Mouse (Mus musculus): ENCODE data around the gene Gipr.
A peak's percentile ranks its signal among the peaks of the same experiment; 100 is the strongest.

Gene Gipr

DNA sequence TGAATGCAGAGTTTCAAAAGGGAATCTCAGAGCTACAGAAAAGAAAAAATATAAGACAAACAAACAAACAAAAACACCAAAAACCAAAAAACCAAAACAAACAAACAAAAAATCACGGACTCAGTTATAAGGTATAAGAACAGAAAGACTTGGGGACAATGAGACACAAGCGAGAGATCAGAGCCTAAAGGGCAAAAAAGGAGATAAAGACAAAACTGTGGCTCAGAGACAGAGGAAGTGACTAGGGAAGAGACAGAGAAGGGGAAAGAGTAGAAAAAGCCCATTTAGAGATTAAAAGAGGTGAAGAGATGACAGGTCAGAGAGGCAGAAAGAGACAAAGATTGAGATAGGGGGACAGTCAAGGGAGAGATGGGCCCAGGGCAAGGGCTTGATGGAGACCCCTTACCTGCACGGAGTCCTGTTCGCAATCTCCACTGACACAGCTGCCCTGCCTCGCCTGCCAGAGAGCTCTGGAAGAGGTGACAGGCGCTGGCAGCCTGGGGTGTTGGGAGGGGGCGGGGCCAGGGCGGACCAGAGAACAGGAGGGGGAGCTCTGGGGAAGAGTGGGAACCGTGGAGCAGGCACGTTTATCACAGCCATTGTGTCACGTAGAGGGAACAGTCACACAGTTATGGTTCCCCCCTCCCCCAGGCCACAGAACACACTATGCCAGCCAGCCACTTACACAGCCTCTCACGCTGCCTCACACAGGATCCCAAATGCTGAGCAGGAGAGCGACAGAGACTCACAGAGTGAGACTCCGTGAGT, at the start of gene Gipr:
Gene Gipr, minus strand, starts transcription at position 472 of the 768 bp plus-strand sequence.
- DNase-seq = no peak

DNA sequence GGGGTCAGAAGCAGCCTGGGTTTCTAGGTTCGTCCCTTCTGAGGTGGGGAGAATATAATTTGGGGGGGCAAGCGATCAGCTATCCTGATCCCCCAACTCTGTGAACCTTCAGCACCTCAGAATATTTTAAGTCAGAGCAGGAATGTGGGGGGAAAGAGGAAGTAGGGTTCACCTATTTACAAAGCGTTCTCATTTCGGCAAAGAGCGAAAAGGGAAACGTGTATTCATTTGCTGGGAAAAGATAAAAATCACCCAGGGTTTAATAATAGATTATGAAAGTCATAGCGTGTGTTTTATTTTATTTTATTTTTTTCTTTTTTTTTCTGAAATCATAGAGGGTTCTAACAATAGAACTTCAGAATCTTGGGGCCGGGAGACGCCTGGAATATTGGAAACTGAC, 49.0 kb upstream of the Gipr start:
- no peak for DNase-seq

- DNase-seq = no peak
These were observed 48.4 kb upstream of the Gipr start for GRCm38 (mm10) chr7:19214369-19214768.

DNA sequence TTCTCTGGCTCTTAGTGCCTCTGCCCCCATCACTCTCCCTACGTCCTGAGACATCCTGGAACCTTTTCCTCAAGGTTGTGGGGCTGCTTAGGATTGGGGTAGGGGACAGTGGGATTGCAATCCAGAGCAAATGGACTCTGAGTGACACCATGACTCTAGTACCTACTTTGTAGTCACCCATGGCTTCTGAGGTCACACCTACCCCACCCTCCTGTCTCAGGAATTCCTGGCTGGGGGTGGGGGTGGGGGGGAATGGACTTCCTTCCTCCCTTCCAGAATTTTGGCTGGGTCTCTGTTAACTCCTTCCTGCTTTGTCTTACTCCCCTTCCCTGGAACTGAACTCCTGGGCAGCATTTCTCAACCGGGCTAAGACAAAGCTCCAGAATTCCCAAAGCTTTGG, 47.5 kb upstream of the Gipr start:
- no peak for DNase-seq

GRCm38 (mm10) chr7:19211996-19212755, 46.2 kb upstream of the Gipr start, which contains the start of gene Gpr4:
Gene Gpr4 (plus strand): TSS chr7:19212538.
- DNase-seq = no peak

DNA sequence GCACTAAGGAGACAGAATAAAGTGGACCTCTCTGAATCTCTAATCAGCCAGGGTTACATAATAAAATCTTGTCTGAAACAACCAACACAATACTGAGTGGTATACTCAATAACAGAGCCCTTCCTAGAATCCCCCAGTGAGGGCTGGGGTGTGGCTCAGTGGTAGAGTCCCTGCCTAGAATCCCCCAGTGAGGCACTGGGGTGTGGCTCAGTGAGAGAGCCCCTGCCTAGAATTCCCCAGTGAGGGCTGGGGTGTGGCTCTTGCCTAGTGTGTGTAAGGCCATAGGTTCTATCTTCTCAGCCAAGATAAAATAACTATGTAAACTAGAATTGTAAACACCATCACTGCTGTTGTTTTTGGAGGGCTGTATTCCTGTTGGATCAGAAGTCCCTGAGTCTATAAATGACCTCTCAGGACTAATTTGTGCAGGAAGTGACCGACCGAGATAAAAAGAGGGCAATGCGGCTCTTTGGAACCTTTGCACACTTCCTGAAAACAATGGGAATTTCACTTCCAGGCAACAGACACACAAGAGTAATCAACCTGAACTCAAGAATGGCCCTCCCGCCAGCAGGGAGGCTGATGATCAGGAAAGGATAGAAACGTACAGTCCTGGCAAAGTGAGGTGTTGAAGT, 45.2 kb upstream of the Gipr start:
- DNase-seq = no peak

GRCm38 (mm10) chr7:19210010-19210409, 44.1 kb upstream of the Gipr start:
- no peak for DNase-seq

- no peak for DNase-seq
These were observed 43.6 kb upstream of the Gipr start for GRCm38 (mm10) chr7:19209494-19209893.

DNA sequence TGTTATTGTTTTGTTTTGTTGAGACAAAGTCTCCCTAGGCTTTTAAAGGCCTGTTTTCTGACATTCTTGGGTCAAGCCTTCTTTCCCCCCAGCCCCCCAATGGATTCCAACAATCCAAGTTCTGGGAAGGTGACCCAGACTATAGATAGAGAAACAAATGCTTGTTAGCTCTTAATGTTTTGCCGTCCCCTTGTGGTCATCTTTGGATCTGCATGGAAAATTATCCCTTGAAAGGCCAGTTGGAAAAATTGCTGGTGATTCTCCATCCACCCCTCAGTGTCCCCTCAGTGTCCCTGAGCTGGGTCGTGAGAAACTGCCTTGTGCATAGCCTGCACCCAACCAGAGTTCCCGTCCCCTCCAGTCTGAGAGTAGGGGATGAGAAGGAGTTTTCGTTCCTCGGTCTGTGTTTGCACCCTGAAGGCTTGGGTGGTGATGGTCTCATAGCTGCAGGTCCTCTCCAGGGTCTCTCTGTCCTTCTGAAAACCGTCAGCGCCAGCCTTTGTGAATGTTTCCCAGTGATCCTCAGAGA, 43.1 kb upstream of the Gipr start:
- DNase-seq = no peak

GRCm38 (mm10) chr7:19208201-19208910, 42.4 kb upstream of the Gipr start:
- DNase-seq = no peak

DNA sequence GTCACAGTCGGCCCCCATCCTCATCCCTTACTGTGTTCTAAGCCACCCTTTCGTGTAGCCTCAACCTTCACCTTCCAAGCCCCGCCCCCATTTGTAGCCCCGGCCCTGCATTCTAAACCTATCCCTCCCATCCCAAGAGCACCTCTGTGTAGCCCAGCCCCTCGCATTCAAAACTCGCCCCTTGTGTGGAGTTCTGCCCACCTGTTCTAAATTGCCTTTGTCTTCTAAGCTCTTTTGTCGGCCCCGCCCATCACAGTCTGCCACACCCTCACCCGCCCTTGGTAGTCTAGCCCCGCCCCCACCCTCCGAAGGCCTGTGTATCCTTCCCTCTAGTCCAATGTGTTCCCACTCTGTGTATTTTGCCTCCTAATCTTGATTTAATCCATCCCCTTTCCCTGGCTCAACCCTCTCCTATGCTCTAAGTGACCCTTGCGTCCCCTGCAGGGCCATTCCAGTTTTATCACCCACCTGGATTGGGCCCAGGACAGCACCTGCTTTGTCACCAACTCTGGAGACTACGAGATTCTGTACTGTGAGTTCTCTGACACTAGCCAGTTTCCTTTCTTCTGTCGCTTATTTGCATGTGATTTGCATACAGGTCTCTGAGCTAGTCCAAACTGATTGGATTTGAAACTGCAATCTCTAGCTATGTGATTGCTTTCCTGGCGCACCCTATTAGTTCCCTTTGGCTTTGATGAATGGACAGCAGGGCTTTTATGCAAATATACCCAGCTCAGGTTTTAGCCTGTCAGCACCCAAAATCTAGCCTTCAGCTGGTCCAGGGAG, 36.3 kb upstream of the Gipr start:
- no peak for DNase-seq

DNA sequence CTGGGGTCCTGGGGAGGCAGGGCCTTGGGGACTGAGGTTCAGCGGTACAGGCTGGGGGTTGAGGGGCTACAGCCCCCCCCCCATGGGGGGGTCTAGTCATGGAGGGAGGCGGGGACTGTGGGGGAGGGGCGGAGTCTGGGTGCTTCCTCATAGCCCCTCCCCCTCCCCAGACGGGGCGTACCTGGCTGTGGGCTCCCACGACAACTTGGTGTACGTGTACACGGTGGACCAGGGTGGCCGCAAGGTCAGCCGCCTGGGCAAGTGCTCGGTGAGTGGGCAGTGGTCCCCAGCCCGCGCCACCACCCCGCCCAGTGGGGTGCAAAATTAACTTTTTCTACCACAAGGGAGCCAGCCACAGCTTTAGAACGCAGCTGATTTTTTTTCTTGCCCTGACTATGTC, 35.7 kb upstream of the Gipr start:
- no peak for DNase-seq

DNA sequence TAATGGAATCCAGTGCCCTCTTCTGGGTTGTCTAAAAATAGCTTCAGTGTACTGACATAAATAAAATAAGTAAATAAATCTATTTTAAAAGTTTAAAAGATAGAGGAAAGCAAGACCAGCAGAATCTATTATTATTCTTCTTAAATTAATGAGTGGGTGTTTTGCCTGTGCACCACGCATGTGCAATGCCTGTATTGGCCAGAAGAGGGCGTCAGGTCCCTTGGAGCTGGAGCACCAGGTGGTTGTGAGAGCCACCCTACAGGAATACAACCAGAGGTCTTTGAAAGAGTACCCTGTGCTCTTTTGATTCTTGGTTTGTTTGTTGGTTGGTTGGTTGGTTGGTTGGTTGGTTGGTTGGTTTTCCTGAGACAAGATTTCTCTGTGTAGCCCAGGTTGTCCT, 32.1 kb upstream of the Gipr start:
- DNase-seq = no peak

DNA sequence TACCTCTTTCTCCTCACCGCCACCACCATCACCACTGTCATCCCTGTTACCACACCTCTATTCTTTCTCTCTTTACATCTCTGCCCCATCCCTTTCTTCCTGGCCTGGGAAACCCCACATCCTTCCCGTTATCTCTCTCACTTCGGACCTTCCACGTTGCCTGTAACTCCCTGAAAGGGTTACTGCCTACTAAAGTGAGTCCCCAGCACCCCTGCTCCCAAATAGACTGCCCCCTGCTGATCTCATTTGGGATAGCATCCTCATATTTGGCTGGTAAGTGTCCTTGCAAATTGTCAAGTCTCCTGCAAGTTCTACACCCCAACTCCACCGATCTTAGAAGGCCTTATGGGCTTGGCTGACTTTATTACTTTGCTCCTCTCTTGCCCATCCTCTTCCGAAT, 30.7 kb upstream of the Gipr start:
- DNase-seq = no peak

DNA sequence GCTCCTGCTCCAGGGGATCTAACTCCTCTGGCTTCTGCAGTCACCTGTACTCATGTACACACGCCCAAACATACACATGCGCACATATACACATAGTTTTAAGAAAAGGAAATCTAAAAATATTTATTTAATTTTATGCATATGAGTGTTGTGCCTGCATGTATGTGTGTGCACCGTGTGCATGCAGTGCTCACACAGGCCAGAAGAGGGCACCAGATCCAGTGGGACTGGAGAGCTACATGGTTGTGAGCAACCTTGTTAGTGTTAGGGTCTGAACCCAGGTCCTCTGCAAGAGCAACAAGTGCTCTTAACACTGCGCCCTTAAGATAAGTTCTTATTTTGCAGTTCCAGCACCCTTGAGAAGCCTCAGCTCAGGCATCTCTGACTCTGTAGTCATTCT, 28.7 kb upstream of the Gipr start:
- no peak for DNase-seq

- DNase-seq = no peak
These were observed 18.8 kb upstream of the Gipr start for GRCm38 (mm10) chr7:19184758-19185157.

GRCm38 (mm10) chr7:19184250-19184649, 18.3 kb upstream of the Gipr start:
- DNase-seq = no peak

DNA sequence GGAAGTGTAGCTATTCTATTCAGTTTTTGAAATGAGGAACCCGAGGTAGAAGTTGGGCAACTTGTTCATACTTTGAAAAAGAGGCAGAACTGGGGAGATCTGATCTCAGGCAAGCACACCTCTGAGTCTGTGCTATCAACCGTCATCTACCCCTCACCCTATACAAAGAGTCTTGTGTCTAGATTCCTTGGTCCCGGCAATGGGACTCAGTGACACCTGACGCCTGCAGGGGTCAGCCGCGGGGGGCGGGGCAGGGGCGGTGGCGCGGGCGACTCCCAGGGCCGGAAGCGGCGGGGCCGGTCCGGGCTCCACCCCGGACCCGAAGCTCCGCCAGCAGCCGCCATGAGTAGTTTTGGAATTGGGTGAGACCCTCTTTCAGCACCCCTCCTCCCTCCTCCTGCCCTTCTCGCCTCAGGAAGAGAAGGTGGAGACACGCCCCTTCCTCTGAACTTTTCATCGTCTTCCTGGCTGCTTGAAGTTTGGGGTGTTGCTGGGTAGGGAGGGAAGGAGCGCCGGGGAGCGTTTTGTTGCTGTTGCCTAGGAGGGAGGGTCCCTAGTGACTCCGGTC, 15.0 kb upstream of the Gipr start:
- no peak for DNase-seq

- DNase-seq = no peak
These were observed 14.0 kb upstream of the Gipr start for GRCm38 (mm10) chr7:19179936-19180335.

GRCm38 (mm10) chr7:19179173-19179572, 13.2 kb upstream of the Gipr start:
- peak; percentile 60 for DNase-seq

GRCm38 (mm10) chr7:19178443-19179092, 12.6 kb upstream of the Gipr start:
- peak; percentile 80 for DNase-seq

Data from cerebellum, adult 11-12 months (tissue).